Mouse (Mus musculus) lung, embryonic 16.5 days (tissue): ENCODE results near the gene Gm1979. TPM values are rescaled to one million over a fixed set of nuclear protein-coding genes. Genes with fewer than 3 reads are reported as not detected.
A peak's percentile ranks its signal among the peaks of the same experiment; 100 is the strongest.
"Not testable (repeated sequence)": the region's sequence is repeated elsewhere in the genome, so short reads cannot be mapped to it uniquely, and the experiment has no call there.

Experiments
- ATAC-seq: fragments of 200-750 bp; cut with Nextera tagmentation; 2 replicates; pipeline ENCODE4 v1.8.0; 2017; ENCODE audit warnings: low read depth, mild to moderate bottlenecking, moderate library complexity
- H3K27ac ChIP-seq: fragments of 300-500 bp; sonication (generic); 2 replicates; pipeline ENCODE4 v1.5.1; 2014; ENCODE audit warnings: mild to moderate bottlenecking, control low read depth, low read length
- H3K27me3 ChIP-seq: fragments of 300-500 bp; sonication (generic); 2 replicates; pipeline ENCODE4 v1.6.1; 2014; ENCODE audit warnings: low read depth, low read length, mixed read lengths; ENCODE audit not compliant: control insufficient read depth, insufficient read depth
- H3K36me3 ChIP-seq: fragments of 300-500 bp; sonication (generic); 2 replicates; pipeline ENCODE4 v1.6.1; 2014; ENCODE audit warnings: low read length; ENCODE audit not compliant: control insufficient read depth, insufficient read depth
- H3K4me1 ChIP-seq: fragments of 300-500 bp; sonication (generic); replicated peaks from 2 replicates; pipeline ENCODE4 v1.6.1; 2014; ENCODE audit warnings: low read length, mixed read lengths; ENCODE audit not compliant: control insufficient read depth, insufficient read depth
- H3K4me2 ChIP-seq: fragments of 300-500 bp; sonication (generic); 2 replicates; pipeline ENCODE4 v1.6.1; 2014; ENCODE audit warnings: low read depth, low read length, control low read depth
- H3K4me3 ChIP-seq: fragments of 300-500 bp; sonication (generic); 2 replicates; pipeline ENCODE4 v1.5.1; 2014; ENCODE audit warnings: mild to moderate bottlenecking, low read length, control low read depth
- H3K9ac ChIP-seq: fragments of 300-500 bp; sonication (generic); 2 replicates; pipeline ENCODE4 v1.6.1; 2014; ENCODE audit warnings: low read length, control low read depth
- H3K9me3 ChIP-seq: fragments of 300-500 bp; sonication (generic); 2 replicates; pipeline ENCODE4 v1.6.1; 2016; ENCODE audit warnings: low read length; ENCODE audit not compliant: control insufficient read depth
- WGBS: fragments of 180-500 bp; shearing (Covaris S2); extraction: QIAGEN DNeasy Blood & Tissue Kit; methylation state at CpG from one replicate; pipeline ENCODE4 v1.1.7; 2014; 5-methylcytosine and 5-hydroxymethylcytosine counted together
- polyA plus RNA-seq: library from polyadenylated mRNA; unstranded; fragments of >200 nt; fragmentation: Nextera tagmentation; extraction: Ambion mirVana; gene quantifications from 2 replicates; pipeline ENCODE4 v1.2.1, GENCODE M21; 2015

Gm1979 gene
- not detected in 2 replicates for polyA plus RNA-seq

- H3K4me2 ChIP-seq, H3K27ac ChIP-seq, H3K27me3 ChIP-seq, H3K9me3 ChIP-seq, H3K4me3 ChIP-seq, H3K9ac ChIP-seq, H3K36me3 ChIP-seq, H3K4me1 ChIP-seq, ATAC-seq: not testable (repeated sequence)
- 71% methylated on average over 1 of the region's 2 CpGs for WGBS
These were observed at the start of gene Gm1979 for GRCm38 (mm10) chr5:26004698-26005097. TSS of gene Gm1979 (minus strand) at chr5:26004798.

- not testable (repeated sequence) for H3K4me2 ChIP-seq, H3K9me3 ChIP-seq, H3K4me3 ChIP-seq, H3K4me1 ChIP-seq, ATAC-seq, H3K27me3 ChIP-seq, H3K36me3 ChIP-seq, H3K9ac ChIP-seq, H3K27ac ChIP-seq
- WGBS: 59% methylated on average over 2 of the region's 2 CpGs
These were observed 34.9 kb upstream of the Gm1979 start, which contains the start of gene Speer4a for GRCm38 (mm10) chr5:26039458-26039857. TSS of gene Speer4a (minus strand) at chr5:26039558.

- H3K9me3 ChIP-seq, H3K36me3 ChIP-seq, H3K4me2 ChIP-seq, ATAC-seq, H3K4me1 ChIP-seq, H3K27me3 ChIP-seq, H3K4me3 ChIP-seq, H3K9ac ChIP-seq, H3K27ac ChIP-seq: not testable (repeated sequence)
- no CpG with 5 or more reads among the region's 3 CpGs for WGBS
These were observed 18.2 kb upstream of the Gm1979 start, which contains the start of gene Gm5862 for GRCm38 (mm10) chr5:26022816-26023215. TSS of gene Gm5862 (minus strand) at chr5:26022916.

- ATAC-seq, H3K9ac ChIP-seq, H3K27ac ChIP-seq, H3K27me3 ChIP-seq, H3K4me2 ChIP-seq, H3K9me3 ChIP-seq, H3K36me3 ChIP-seq, H3K4me3 ChIP-seq, H3K4me1 ChIP-seq: not testable (repeated sequence)
- 55% methylated on average over 6 of the region's 7 CpGs for WGBS
These were observed 3.1 kb upstream of the Gm1979 start for GRCm38 (mm10) chr5:26007697-26008096.

GRCm38 (mm10) chr5:26006937-26007695, 2.5 kb upstream of the Gm1979 start:
- H3K27ac ChIP-seq, H3K36me3 ChIP-seq, H3K4me1 ChIP-seq, H3K27me3 ChIP-seq, H3K9me3 ChIP-seq, H3K9ac ChIP-seq: not testable (repeated sequence)
- ATAC-seq: 0 out of 2 replicates have a peak, but pooled peaks have one; percentile 31
- peak overlapping the region; percentile 4; the same call in 1 of the 2 replicates for H3K4me2 ChIP-seq
- 14% methylated on average over 39 of the region's 45 CpGs for WGBS
- peak overlapping the region; percentile 0; the same call in 1 of the 2 replicates for H3K4me3 ChIP-seq

- not testable (repeated sequence) for H3K4me3 ChIP-seq, H3K4me2 ChIP-seq, H3K27me3 ChIP-seq, ATAC-seq, H3K9ac ChIP-seq, H3K27ac ChIP-seq, H3K4me1 ChIP-seq, H3K36me3 ChIP-seq, H3K9me3 ChIP-seq
- WGBS: no CpG with 5 or more reads among the region's 3 CpGs
These were observed 16.0 kb downstream of the Gm1979 start, which contains the start of gene Gm21698 for GRCm38 (mm10) chr5:25988550-25988949. TSS of gene Gm21698 (minus strand) at chr5:25988650.

- not testable (repeated sequence) for H3K9ac ChIP-seq, ATAC-seq
These were observed 32.0 kb downstream of the Gm1979 start, which contains the start of gene Gm21680 for GRCm38 (mm10) chr5:25972563-25972962. TSS of gene Gm21680 (minus strand) at chr5:25972663.

GRCm38 (mm10) chr5:25957050-25957449, 47.5 kb downstream of the Gm1979 start:
- 42% methylated on average over 16 of the region's 17 CpGs for WGBS
- not testable (repeated sequence) for H3K9me3 ChIP-seq, H3K4me1 ChIP-seq, H3K4me3 ChIP-seq, H3K9ac ChIP-seq, H3K27me3 ChIP-seq, H3K36me3 ChIP-seq, H3K4me2 ChIP-seq, H3K27ac ChIP-seq, ATAC-seq

More at GRCm38 (mm10) chr5:25972563-25972962, 32.0 kb downstream of the Gm1979 start, which contains the start of gene Gm21680:
- no CpG with 5 or more reads among the region's 2 CpGs for WGBS
- not testable (repeated sequence) for H3K9me3 ChIP-seq, H3K4me1 ChIP-seq, H3K4me3 ChIP-seq, H3K27me3 ChIP-seq, H3K4me2 ChIP-seq, H3K27ac ChIP-seq, H3K36me3 ChIP-seq

GRCm38 (mm10) chr5:25956611-25957010, 48.0 kb downstream of the Gm1979 start:
- not testable (repeated sequence) for H3K27me3 ChIP-seq, H3K9ac ChIP-seq, H3K9me3 ChIP-seq, H3K4me2 ChIP-seq, H3K4me1 ChIP-seq, H3K36me3 ChIP-seq, H3K27ac ChIP-seq, H3K4me3 ChIP-seq, ATAC-seq
- WGBS: 16% methylated on average over 28 of the region's 32 CpGs
